Mouse (Mus musculus): ENCODE data around the gene Tipin. TPM values are rescaled to one million over a fixed set of nuclear protein-coding genes. Genes with fewer than 3 reads are reported as not detected.

The Tipin gene
- total and polyA plus RNA-seq, 3 experiments, result 179 to 443 (median 204) TPM

DNA sequence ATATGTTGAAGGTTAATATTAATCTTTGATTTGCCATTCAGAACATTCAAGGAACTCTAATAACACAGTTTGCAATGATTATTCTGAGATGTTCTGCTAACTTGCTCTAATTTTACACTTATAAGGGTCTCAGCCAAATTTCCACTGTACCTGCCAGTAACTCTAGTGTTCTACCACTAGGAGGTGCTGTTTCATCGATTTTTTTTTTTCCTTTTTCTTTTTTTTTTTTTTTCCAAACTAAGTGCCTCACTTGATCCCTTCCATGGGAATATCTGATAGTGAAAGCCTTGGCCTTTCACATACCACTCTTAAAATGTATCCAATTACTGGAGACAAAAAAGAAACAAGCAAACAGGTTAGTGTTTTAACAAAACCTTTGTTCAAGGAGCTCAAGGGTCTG, 66.0 kb downstream of the Tipin start:
- Histone ChIP-seq H3K36me3 (replicated peaks in 1 of 2; ENCODE audit: control insufficient read depth in 1 of 2, insufficient read depth in 1 of 2, low read length in 1 of 2) (no peaks in the 10 kb centered on the region), H3K9me3 (replicated peaks; ENCODE audit: low read length) (no peaks in the 10 kb centered on the region), H3K27me3 (replicated peaks) (no peaks in the 10 kb centered on the region), H3K4me2 (ENCODE audit: insufficient read depth, low read depth, poor library complexity, severe bottlenecking) (no peak overlapping the region), H3K9ac (ENCODE audit: insufficient read depth, low read depth) (no peak overlapping the region), H3K27ac (ENCODE audit: insufficient read depth, low read depth) (no peak overlapping the region), H3K4me3 (replicated peaks in 1 of 3; ENCODE audit: low read depth in 2 of 3, low read length in 2 of 3, poor library complexity in 1 of 3) (no peak overlapping the region), H3K79me2 (replicated peaks; ENCODE audit: control insufficient read depth, extremely low read depth, insufficient read depth, poor library complexity, severe bottlenecking) (no peaks in the 10 kb centered on the region), H3K4me1 (ENCODE audit: control insufficient read depth in 1 of 2, insufficient read depth in 2 of 2) (peaks cover 0 to under 1% of the 10 kb centered on the region in 2 experiments; a peak in 1 of 4 replicates)
- TF ChIP-seq ZNF384 (IDR thresholded peaks at IDR 0.05; ENCODE audit: low read depth, low read length) (peak; percentile 100), SMC3 (IDR thresholded peaks at IDR 0.05; ENCODE audit: low read depth, low read length) (peak; percentile 55), CTCF (conservative IDR thresholded peaks at IDR 0.05 in 1 of 2, IDR thresholded peaks at IDR 0.05 in 1 of 2; ENCODE audit: low read depth in 2 of 2, low read length in 2 of 2) (peak; percentile 71 to 81), NRF1 (IDR thresholded peaks at IDR 0.05; ENCODE audit: low read depth, low read length) (no peak), RAD21 (IDR thresholded peaks at IDR 0.05; ENCODE audit: low read depth, low read length) (peak; percentile 77), NELFE (IDR thresholded peaks at IDR 0.05; ENCODE audit: low read depth, low read length) (no peak)
- dilution Hi-C loops (cut with MboI; ENCODE audit: extremely low pct_ligation_motif_present, extremely low pct_unique_long_range_greater_than_20kb, low sequenced_read_pairs) (no loop called here), in situ Hi-C loops (cut with MboI; ENCODE audit: low pct_ligation_motif_present, low pct_unique_long_range_greater_than_20kb, low sequenced_read_pairs) (loop anchor here (5.0 kb wide), 1 partner anchor 345 kb away; no protein-coding TSS in a partner anchor)
- no peak for DNase-seq (ENCODE audit: extremely low read depth)

DNA sequence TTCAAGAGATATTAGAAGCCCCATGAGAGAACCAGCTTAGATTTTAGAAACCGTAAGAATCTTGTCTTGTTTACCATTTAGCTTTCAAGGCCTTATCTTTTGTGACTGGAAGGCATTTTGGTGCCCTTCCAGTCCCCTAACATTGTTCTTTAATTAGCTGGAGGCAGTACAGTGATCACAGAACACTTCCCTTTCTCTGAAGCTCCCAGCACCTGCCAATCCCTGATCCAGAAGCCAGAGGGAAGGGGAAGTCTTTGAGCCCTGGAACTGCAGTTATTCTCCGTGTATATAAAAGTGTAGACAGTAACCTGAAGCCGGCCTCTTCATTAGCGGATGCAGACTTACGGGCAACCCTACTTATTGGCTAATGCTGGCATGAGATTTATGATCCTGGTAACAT, 68.1 kb downstream of the Tipin start:
- no peak overlapping the region for H3K4me3 ChIP-seq (replicated peaks in 1 of 3; ENCODE audit: low read depth in 2 of 3, low read length in 2 of 3, poor library complexity in 1 of 3)
- in situ Hi-C loops (cut with MboI; ENCODE audit: low pct_ligation_motif_present, low pct_unique_long_range_greater_than_20kb, low sequenced_read_pairs) (loop anchor here (5.0 kb wide), 1 partner anchor 343 kb away; no protein-coding TSS in a partner anchor), dilution Hi-C loops (cut with MboI; ENCODE audit: extremely low pct_ligation_motif_present, extremely low pct_unique_long_range_greater_than_20kb, low sequenced_read_pairs) (no loop called here)
- H3K4me1 ChIP-seq (ENCODE audit: control insufficient read depth in 1 of 2, insufficient read depth in 2 of 2), result no peaks in the 10 kb centered on the region
- H3K9ac ChIP-seq (ENCODE audit: insufficient read depth, low read depth), result no peak overlapping the region
- no peaks in the 10 kb centered on the region for H3K9me3 ChIP-seq (replicated peaks; ENCODE audit: low read length)
- H3K27me3 ChIP-seq (replicated peaks), result no peaks in the 10 kb centered on the region
- TF ChIP-seq GABPA (IDR thresholded peaks at IDR 0.05; ENCODE audit: insufficient replicate concordance, low read depth, low read length) (no peak), ELF1 (IDR thresholded peaks at IDR 0.05; ENCODE audit: low read depth, low read length) (no peak), NELFE (IDR thresholded peaks at IDR 0.05; ENCODE audit: low read depth, low read length) (no peak), MAX (IDR thresholded peaks at IDR 0.05; ENCODE audit: low read length) (no peak), IRF4 (IDR thresholded peaks at IDR 0.05; ENCODE audit: low read depth, low read length) (no peak)
- H3K79me2 ChIP-seq (replicated peaks; ENCODE audit: control insufficient read depth, extremely low read depth, insufficient read depth, poor library complexity, severe bottlenecking), result no peaks in the 10 kb centered on the region
- H3K4me2 ChIP-seq (ENCODE audit: insufficient read depth, low read depth, poor library complexity, severe bottlenecking), result no peak overlapping the region
- DNase-seq (ENCODE audit: extremely low read depth), result no peak
- no peaks in the 10 kb centered on the region for H3K36me3 ChIP-seq (replicated peaks in 1 of 2; ENCODE audit: control insufficient read depth in 1 of 2, insufficient read depth in 1 of 2, low read length in 1 of 2)
- H3K27ac ChIP-seq (ENCODE audit: insufficient read depth, low read depth), result no peak overlapping the region

DNA sequence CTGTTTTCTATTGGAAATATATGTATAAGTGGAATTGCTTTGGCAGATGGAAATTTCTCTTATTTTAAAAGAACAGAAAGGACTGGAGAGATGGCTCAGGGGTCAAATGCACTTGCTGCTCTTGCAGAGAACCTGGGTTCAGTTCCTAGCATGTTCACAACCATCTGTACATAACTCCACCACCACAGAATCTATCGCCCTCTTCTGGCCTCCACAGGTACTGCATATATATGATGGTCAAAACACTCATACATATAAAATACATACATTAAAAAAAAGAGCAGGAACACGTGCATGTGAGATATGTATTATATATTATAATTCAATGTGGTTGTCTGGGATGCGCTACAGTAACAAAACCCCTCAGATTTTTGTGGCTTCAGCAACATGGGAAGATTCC, 69.8 kb downstream of the Tipin start:
- no peaks in the 10 kb centered on the region for H3K27me3 ChIP-seq (replicated peaks)
- in situ Hi-C loops (cut with MboI; ENCODE audit: low pct_ligation_motif_present, low pct_unique_long_range_greater_than_20kb, low sequenced_read_pairs), result no loop called here
- no peaks in the 10 kb centered on the region for H3K9me3 ChIP-seq (replicated peaks; ENCODE audit: low read length)
- no peak overlapping the region for H3K27ac ChIP-seq (ENCODE audit: insufficient read depth, low read depth)
- no peak overlapping the region for H3K4me2 ChIP-seq (ENCODE audit: insufficient read depth, low read depth, poor library complexity, severe bottlenecking)
- no peak overlapping the region for H3K9ac ChIP-seq (ENCODE audit: insufficient read depth, low read depth)
- peak; percentile 33 for DNase-seq (ENCODE audit: extremely low read depth)
- no peaks in the 10 kb centered on the region for H3K36me3 ChIP-seq (replicated peaks in 1 of 2; ENCODE audit: control insufficient read depth in 1 of 2, insufficient read depth in 1 of 2, low read length in 1 of 2)
- H3K4me3 ChIP-seq (replicated peaks in 1 of 3; ENCODE audit: low read depth in 2 of 3, low read length in 2 of 3, poor library complexity in 1 of 3), result no peak overlapping the region
- dilution Hi-C loops (cut with MboI; ENCODE audit: extremely low pct_ligation_motif_present, extremely low pct_unique_long_range_greater_than_20kb, low sequenced_read_pairs), result no loop called here
- no peaks in the 10 kb centered on the region for H3K79me2 ChIP-seq (replicated peaks; ENCODE audit: control insufficient read depth, extremely low read depth, insufficient read depth, poor library complexity, severe bottlenecking)
- TF ChIP-seq CTCF (conservative IDR thresholded peaks at IDR 0.05 in 1 of 2, IDR thresholded peaks at IDR 0.05 in 1 of 2; ENCODE audit: low read depth in 2 of 2, low read length in 2 of 2) (peak; percentile 58 to 64), ZMIZ1 (IDR thresholded peaks at IDR 0.05; ENCODE audit: low read depth, low read length) (no peak), SMC3 (IDR thresholded peaks at IDR 0.05; ENCODE audit: low read depth, low read length) (peak; percentile 25; the same call in 1 of the 2 replicates), ZNF384 (IDR thresholded peaks at IDR 0.05; ENCODE audit: low read depth, low read length) (no peak), RAD21 (IDR thresholded peaks at IDR 0.05; ENCODE audit: low read depth, low read length) (peak; percentile 7)
- no peaks in the 10 kb centered on the region for H3K4me1 ChIP-seq (ENCODE audit: control insufficient read depth in 1 of 2, insufficient read depth in 2 of 2)

Other genes starting within 250 kb of the Tipin start
- 0.38 and 0.55 TPM in 2 replicates for gene Lctl, start 164.4 kb upstream of the Tipin start, total RNA-seq (2012; rRNA removed)
- not detected in 2 replicates for gene Lctl, start 164.4 kb upstream of the Tipin start, total RNA-seq (2014; rRNA removed)
- 0.21 TPM in 1 of 2 replicates, not detected in the other for gene Lctl, start 164.4 kb upstream of the Tipin start, polyA plus RNA-seq (2012; ENCODE audit: insufficient read length, low read depth)
- 49.3 and 59.6 TPM in 2 replicates for gene Zwilch, start 108.5 kb upstream of the Tipin start, total RNA-seq (2012; rRNA removed)
- 74.1 and 92.0 TPM in 2 replicates for gene Zwilch, start 108.5 kb upstream of the Tipin start, total RNA-seq (2014; rRNA removed)
- gene Zwilch, start 108.5 kb upstream of the Tipin start, polyA plus RNA-seq (2012; ENCODE audit: insufficient read length, low read depth), result 72.8 and 82.9 TPM in 2 replicates
- gene Rpl4, start 108.2 kb upstream of the Tipin start, total RNA-seq (2012; rRNA removed), result 1,886 and 1,956 TPM in 2 replicates
- 1,996 and 2,178 TPM in 2 replicates for gene Rpl4, start 108.2 kb upstream of the Tipin start, total RNA-seq (2014; rRNA removed)
- 3,885 and 4,069 TPM in 2 replicates for gene Rpl4, start 108.2 kb upstream of the Tipin start, polyA plus RNA-seq (2012; ENCODE audit: insufficient read length, low read depth)
- gene Snapc5, start 102.3 kb upstream of the Tipin start, total RNA-seq (2012; rRNA removed), result 16.7 and 21.3 TPM in 2 replicates
- gene Snapc5, start 102.3 kb upstream of the Tipin start, total RNA-seq (2014; rRNA removed), result 34.3 and 38.2 TPM in 2 replicates
- 24.9 and 33.3 TPM in 2 replicates for gene Snapc5, start 102.3 kb upstream of the Tipin start, polyA plus RNA-seq (2012; ENCODE audit: insufficient read length, low read depth)
- 0.55 and 0.59 TPM in 2 replicates for gene Uchl4, start 46.4 kb upstream of the Tipin start, total RNA-seq (2012; rRNA removed)
- gene Uchl4, start 46.4 kb upstream of the Tipin start, total RNA-seq (2014; rRNA removed), result 8.2 and 11.0 TPM in 2 replicates
- gene Uchl4, start 46.4 kb upstream of the Tipin start, polyA plus RNA-seq (2012; ENCODE audit: insufficient read length, low read depth), result 16.8 and 21.0 TPM in 2 replicates
- 53.0 and 74.0 TPM in 2 replicates for gene Map2k1, start 27.9 kb upstream of the Tipin start, total RNA-seq (2012; rRNA removed)
- 118 and 122 TPM in 2 replicates for gene Map2k1, start 27.9 kb upstream of the Tipin start, total RNA-seq (2014; rRNA removed)
- 54.9 and 56.3 TPM in 2 replicates for gene Map2k1, start 27.9 kb upstream of the Tipin start, polyA plus RNA-seq (2012; ENCODE audit: insufficient read length, low read depth)
- 8.8 and 9.0 TPM in 2 replicates for gene Dis3l, start 59.7 kb downstream of the Tipin start, total RNA-seq (2012; rRNA removed)
- gene Dis3l, start 59.7 kb downstream of the Tipin start, total RNA-seq (2014; rRNA removed), result 6.6 and 6.8 TPM in 2 replicates
- gene Dis3l, start 59.7 kb downstream of the Tipin start, polyA plus RNA-seq (2012; ENCODE audit: insufficient read length, low read depth), result 9.5 and 9.6 TPM in 2 replicates
- gene Megf11, start 104.0 kb downstream of the Tipin start, total RNA-seq (2012; rRNA removed), result 0.04 TPM in 2 replicates
- gene Megf11, start 104.0 kb downstream of the Tipin start, total RNA-seq (2014; rRNA removed), result not detected in 2 replicates
- 0.19 and 0.59 TPM in 2 replicates for gene Megf11, start 104.0 kb downstream of the Tipin start, polyA plus RNA-seq (2012; ENCODE audit: insufficient read length, low read depth)

All from CH12.LX (cell line).